Comparison of ENCODE assay signal across 8 mouse cellular contexts in genomic region chr6:29433038-29433803, GRCm38 (mm10). TPM values are rescaled to one million over a fixed set of nuclear protein-coding genes. Genes with fewer than 3 reads are reported as not detected.
A peak's percentile ranks its signal among the peaks of the same experiment; 100 is the strongest.
DNase-seq lines count a peak whose midpoint lies in the region; ATAC-seq and TF ChIP-seq lines count a peak whose summit lies in the region.

Gene Flnc, plus strand, starts transcription at chr6:29433256.

- H3K4me2 ChIP-seq in limb, embryonic 15.5 days, result peak within 1 kb of the TSS; percentile 82

- H3K36me3 ChIP-seq in ES-Bruce4 (ENCODE audit: control insufficient read depth, insufficient read depth, low read length, poor library complexity, severe bottlenecking), result no peaks in the 10 kb centered on the region
- H3K36me3 ChIP-seq in forebrain, embryonic 10.5 days (replicated peaks), result no peaks in the 10 kb centered on the region
- H3K36me3 ChIP-seq in limb, embryonic 15.5 days, result peaks cover 5% of the 10 kb centered on the region; the same call in 1 of the 2 replicates

- intact Hi-C loops in heart, postnatal 10 days (cut with DNase I), result loop anchor here (2.0 to 5.0 kb wide), 3 partner anchors 36 to 76 kb away; partner anchors contain the start of genes Ccdc136 and Opn1sw

- 1% methylated on average over 71 of the region's 77 CpGs for WGBS in forebrain, embryonic 10.5 days
- WGBS in limb, embryonic 15.5 days, result under 1% methylated on average over 71 of the region's 77 CpGs

- TF ChIP-seq EP300 in ES-Bruce4 (IDR thresholded peaks at IDR 0.05; ENCODE audit: insufficient read depth, low read depth, low read length), result no peak

- ATAC-seq in Patski, result peak; percentile 17
- 0 out of 2 replicates have a peak, but pooled peaks have one; percentile 7 for ATAC-seq in limb, embryonic 15.5 days (ENCODE audit: insufficient number of reproducible peaks, low FRiP score, low TSS enrichment, low read depth)

- no peak within 1 kb of the TSS for H3K27ac ChIP-seq in ES-Bruce4 (ENCODE audit: insufficient read depth, low read length)
- peak within 1 kb of the TSS; percentile 70 for H3K27ac ChIP-seq in forebrain, embryonic 10.5 days
- peak within 1 kb of the TSS; percentile 87 for H3K27ac ChIP-seq in limb, embryonic 15.5 days

- no peak for TF ChIP-seq CTCF in ES-Bruce4 (IDR thresholded peaks at IDR 0.05; ENCODE audit: low read depth, low read length)
- no peak for TF ChIP-seq CTCF in Patski (IDR thresholded peaks at IDR 0.05)

- H3K4me3 ChIP-seq in ES-Bruce4 (ENCODE audit: low read depth, low read length), result peak within 1 kb of the TSS; percentile 66
- peak within 1 kb of the TSS; percentile 59 for H3K4me3 ChIP-seq in forebrain, embryonic 10.5 days
- H3K4me3 ChIP-seq in limb, embryonic 15.5 days, result peak within 1 kb of the TSS; percentile 61

- in situ Hi-C loops in Patski (cut with MboI; ENCODE audit: low pct_unique_long_range_greater_than_20kb), result no loop called here

- H3K27me3 ChIP-seq in ES-Bruce4 (ENCODE audit: control insufficient read depth, insufficient read depth, low read length, poor library complexity, severe bottlenecking) (peaks cover 2% of the 10 kb centered on the region; the same call in 1 of the 2 replicates), Patski (no peaks in the 10 kb centered on the region)
- H3K27me3 ChIP-seq in forebrain, embryonic 10.5 days (ENCODE audit: poor library complexity, severe bottlenecking), result peaks cover 66% of the 10 kb centered on the region
- peaks cover 12% of the 10 kb centered on the region; the same call in 1 of the 2 replicates for H3K27me3 ChIP-seq in limb, embryonic 15.5 days

- H3K9me3 ChIP-seq in ES-Bruce4 (replicated peaks; ENCODE audit: control insufficient read depth, insufficient read depth, low read length, poor library complexity, severe bottlenecking), result no peaks in the 10 kb centered on the region
- H3K9me3 ChIP-seq in forebrain, embryonic 10.5 days, result no peaks in the 10 kb centered on the region
- no peaks in the 10 kb centered on the region for H3K9me3 ChIP-seq in limb, embryonic 15.5 days

- no peak for TF ChIP-seq POLR2A in ES-Bruce4 (IDR thresholded peaks at IDR 0.05; ENCODE audit: insufficient read depth, low read length)

- POLR2A ChIA-PET in Patski (lab: Charles Lee), result interaction anchor here (0.6 to 1.6 kb wide), 4 partner anchors 11 to 37 kb away, joined by 3 to 6 read pairs (median 4); no protein-coding TSS in a partner anchor

- H3K4me1 ChIP-seq in ES-Bruce4 (ENCODE audit: control insufficient read depth, insufficient read depth, low read length), result peaks cover 8% of the 10 kb centered on the region
- H3K4me1 ChIP-seq in forebrain, embryonic 10.5 days, result peaks cover 68% of the 10 kb centered on the region
- peaks cover 64% of the 10 kb centered on the region for H3K4me1 ChIP-seq in limb, embryonic 15.5 days

- DNase-seq in Patski (ENCODE audit: low read depth, low spot score), result no peak
- DNase-seq in forebrain, embryonic 10.5 days (ENCODE audit: extremely low spot score, low spot score), result peak; percentile 49
- peak; percentile 74 to 78 for DNase-seq in heart, postnatal 10 days
- DNase-seq in neural tube, embryonic 10.5 days (ENCODE audit: extremely low spot score, low spot score), result peak; percentile 65
- no peak for DNase-seq in layer of hippocampus, postnatal 14 days (ENCODE audit: low spot score in 2 of 2)
- DNase-seq in thymus, adult 18-20 months, result no peak

- CTCF ChIA-PET in Patski (lab: Charles Lee), result no interaction called here

- peak within 1 kb of the TSS; percentile 60 for H3K9ac ChIP-seq in ES-Bruce4 (ENCODE audit: low read depth, poor library complexity, severe bottlenecking)
- H3K9ac ChIP-seq in limb, embryonic 15.5 days, result peak within 1 kb of the TSS; percentile 62

RNA-seq across cellular contexts. Expression of gene Flnc, which starts in this region (rescaled TPM):
- polyA plus RNA-seq in ES-Bruce4 (2011; ENCODE audit: insufficient read depth, insufficient read length, low read depth, missing spikeins) (37.2 and 39.8 TPM in 2 replicates), Patski (2021) (94.6 TPM)
- 2.1 and 2.6 TPM in 2 replicates for polyA plus RNA-seq in forebrain, embryonic 10.5 days (2016; fragmentation: Nextera tagmentation; extraction: Ambion mirVana)
- 100 to 1,000 TPM; 214 to 246 TPM for total RNA-seq in heart, postnatal 10 days (2021)
- 21.5 and 28.0 TPM in 2 replicates for polyA plus RNA-seq in limb, embryonic 15.5 days (2015; fragmentation: Nextera tagmentation; extraction: Ambion mirVana)
- 1 to 10 TPM; 1.8 to 3.2 TPM for total RNA-seq in layer of hippocampus, postnatal 14 days (2021)

Comparison
In these comparisons a context has a peak if more than half of its experiments do, and no peak if none do; other contexts are left out.
1. RNA of gene Flnc (total RNA-seq): 214 to 246 TPM in heart, postnatal 10 days; 1.8 to 3.2 TPM in layer of hippocampus, postnatal 14 days; every median in the first group is over 10 times any median in the second.
2. DNase-seq: peak in forebrain, embryonic 10.5 days (single experiment), heart, postnatal 10 days (2 of 2) and neural tube, embryonic 10.5 days (single experiment); none in Patski (single experiment), layer of hippocampus, postnatal 14 days (0 of 2) and thymus, adult 18-20 months (0 of 2).
3. Peak in every context shown above with its lines, with median percentiles within 50 percentile points of each other: H3K4me3 ChIP-seq.